Mouse (Mus musculus) C2C12 (cell line): Measurements from ENCODE around the gene 1600012H06Rik. TPM values are rescaled to one million over a fixed set of nuclear protein-coding genes. Genes with fewer than 3 reads are reported as not detected.

Source experiments
- H3K27me3 ChIP-seq: one replicate; pipeline ENCODE4 v1.6.1; 2011; ENCODE audit not compliant: control insufficient read depth, insufficient read depth, insufficient read length
- H3K36me3 ChIP-seq: one replicate; pipeline ENCODE4 v1.6.1; 2011; ENCODE audit not compliant: control insufficient read depth, insufficient read depth
- H3K4me3 ChIP-seq: one replicate; pipeline ENCODE4 v1.5.1; 2011; ENCODE audit warnings: mild to moderate bottlenecking, control low read depth; ENCODE audit not compliant: poor library complexity, insufficient read depth, severe bottlenecking
- H3K79me2 ChIP-seq: one replicate; pipeline ENCODE4 v1.6.1; 2011; ENCODE audit not compliant: control insufficient read depth, insufficient read depth
- H3K79me3 ChIP-seq: one replicate; pipeline ENCODE4 v1.6.1; 2011; ENCODE audit warnings: low read depth, control low read depth
- H3ac ChIP-seq: one replicate; pipeline ENCODE3; 2011; ENCODE audit warnings: low read depth; ENCODE audit not compliant: control insufficient read depth, insufficient read length
- CEBPB ChIP-seq: IDR thresholded peaks from one replicate; pipeline ENCODE4 v1.6.1; 2011; ENCODE audit warnings: low read depth, mild to moderate bottlenecking, control low read depth, moderate library complexity
- CTCF ChIP-seq: IDR thresholded peaks from one replicate; pipeline ENCODE4 v1.5.1; 2011; ENCODE audit not compliant: control insufficient read depth, insufficient read depth, insufficient read length
- FOSL1 ChIP-seq: IDR thresholded peaks from one replicate; pipeline ENCODE4 v1.8.0; 2011; ENCODE audit warnings: mild to moderate bottlenecking, low read length; ENCODE audit not compliant: poor library complexity, insufficient read depth, severe bottlenecking
- MAX ChIP-seq: IDR thresholded peaks from one replicate; pipeline ENCODE4 v1.6.1; 2011; ENCODE audit warnings: mild to moderate bottlenecking, control low read depth
- MYOD1 ChIP-seq: IDR thresholded peaks from one replicate; pipeline ENCODE4 v1.6.1; 2011; ENCODE audit warnings: low read depth; ENCODE audit not compliant: control insufficient read depth, insufficient read length
- MYOG ChIP-seq: IDR thresholded peaks from one replicate; pipeline ENCODE4 v1.6.1; 2011; ENCODE audit not compliant: control insufficient read depth, insufficient read length; ENCODE audit errors: extremely low read depth
- USF1 ChIP-seq: IDR thresholded peaks from one replicate; pipeline ENCODE4 v1.6.1; 2011; ENCODE audit warnings: low read depth, mild to moderate bottlenecking, control low read depth, moderate library complexity
- polyA plus RNA-seq: library from polyadenylated mRNA; unstranded; fragments of >200 nt; fragmentation: generic; extraction: Trizol; gene quantifications from one replicate; pipeline ENCODE4 v1.2.1, GENCODE M21; 2012; ENCODE audit warnings: missing spikeins

Gene 1600012H06Rik
- polyA plus RNA-seq, 1 experiment = 10.3 TPM

DNA sequence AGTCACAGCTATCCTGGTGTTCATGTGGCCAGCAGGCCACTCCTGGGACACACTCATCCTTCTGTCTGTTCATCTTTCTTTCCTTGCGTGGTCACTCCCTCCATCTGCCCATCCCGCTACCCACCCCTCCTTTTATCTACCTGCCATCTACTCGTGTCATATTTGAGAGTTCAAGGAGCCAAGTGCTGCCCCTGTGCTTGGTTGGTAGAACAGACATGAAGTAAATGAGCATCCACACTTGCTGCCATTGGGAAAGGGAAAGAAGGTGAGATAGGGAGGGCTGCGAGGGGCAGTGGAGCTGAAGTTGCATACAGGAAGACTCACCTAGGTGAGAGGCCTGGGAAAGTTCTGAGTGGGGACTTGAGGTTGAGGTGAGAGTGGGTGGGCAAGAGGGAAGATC is 28.6 kb upstream of the 1600012H06Rik start:
- TF ChIP-seq FOSL1 (no peak), CEBPB (no peak), USF1 (no peak), MAX (no peak), MYOG (no peak), MYOD1 (no peak), CTCF (no peak)
- Histone ChIP-seq H3K27me3 (peaks cover 8% of the 10 kb centered on the region), H3ac (no peak overlapping the region), H3K79me3 (no peaks in the 10 kb centered on the region), H3K4me3 (no peak overlapping the region), H3K36me3 (no peaks in the 10 kb centered on the region), H3K79me2 (no peaks in the 10 kb centered on the region)

DNA sequence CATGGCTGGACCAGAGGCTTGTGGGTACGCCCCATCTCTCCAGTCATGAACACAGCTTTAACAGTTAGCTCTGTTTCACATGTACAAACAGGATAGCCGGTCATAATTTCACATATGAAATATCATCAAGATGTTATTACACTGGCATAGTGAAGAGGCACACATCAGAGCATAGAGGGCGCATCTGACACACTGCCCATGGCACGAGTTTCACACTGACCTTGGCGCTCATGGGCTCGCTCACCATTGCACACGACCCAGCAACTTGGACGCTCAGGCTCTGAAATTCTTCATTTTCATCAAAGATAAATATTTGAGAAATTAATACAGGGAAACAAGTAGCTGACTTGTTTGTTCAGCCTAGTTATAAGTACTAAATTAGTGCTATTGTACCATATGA is 25.1 kb upstream of the 1600012H06Rik start:
- TF ChIP-seq USF1 (no peak), CEBPB (no peak), MYOD1 (no peak), MAX (no peak), CTCF (no peak), FOSL1 (no peak), MYOG (no peak)
- Histone ChIP-seq H3K79me2 (no peaks in the 10 kb centered on the region), H3K36me3 (no peaks in the 10 kb centered on the region), H3ac (no peak overlapping the region), H3K27me3 (peaks cover 27% of the 10 kb centered on the region), H3K79me3 (no peaks in the 10 kb centered on the region), H3K4me3 (no peak overlapping the region)

DNA sequence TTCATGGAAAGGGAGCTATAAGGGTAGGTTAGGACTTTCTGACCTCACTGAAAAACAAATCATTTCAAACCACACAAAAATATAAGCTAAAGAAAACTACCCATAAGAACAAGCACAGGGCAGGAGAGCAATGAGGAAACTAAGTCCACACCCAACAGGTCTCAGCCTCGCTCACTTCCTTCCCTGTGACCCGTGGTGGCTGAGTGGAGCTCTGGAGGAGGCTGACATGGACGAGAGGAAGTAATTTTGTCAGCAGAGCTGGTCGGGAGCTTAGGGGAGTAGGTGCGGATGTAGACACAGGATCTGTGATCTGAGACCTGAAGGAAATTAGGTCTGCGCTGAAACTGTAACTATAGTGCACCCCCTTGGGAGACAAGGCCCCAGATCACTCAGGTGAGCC is 21.4 kb upstream of the 1600012H06Rik start:
- Histone ChIP-seq H3K4me3 (no peak overlapping the region), H3K27me3 (peaks cover 36% of the 10 kb centered on the region), H3K36me3 (no peaks in the 10 kb centered on the region), H3K79me2 (no peaks in the 10 kb centered on the region), H3ac (no peak overlapping the region), H3K79me3 (no peaks in the 10 kb centered on the region)
- TF ChIP-seq MYOG = no peak
- no peak for TF ChIP-seq CTCF
- TF ChIP-seq FOSL1 = no peak
- no peak for TF ChIP-seq CEBPB
- no peak for TF ChIP-seq USF1
- no peak for TF ChIP-seq MYOD1
- no peak for TF ChIP-seq MAX

- TF ChIP-seq MYOG (no peak), MYOD1 (no peak), FOSL1 (no peak), MAX (no peak), CTCF (no peak), USF1 (no peak), CEBPB (no peak)
- Histone ChIP-seq H3K79me2 (no peaks in the 10 kb centered on the region), H3ac (no peak overlapping the region), H3K79me3 (no peaks in the 10 kb centered on the region), H3K4me3 (no peak overlapping the region), H3K27me3 (peaks cover 10% of the 10 kb centered on the region), H3K36me3 (no peaks in the 10 kb centered on the region)
Measured at GRCm38 (mm10) chr17:14927644-14928218, 15.3 kb upstream of the 1600012H06Rik start.

- no peak for TF ChIP-seq MYOG
- no peak for TF ChIP-seq FOSL1
- TF ChIP-seq CTCF = no peak
- no peak for TF ChIP-seq CEBPB
- no peak for TF ChIP-seq MAX
- no peak for TF ChIP-seq USF1
- no peak for TF ChIP-seq MYOD1
- Histone ChIP-seq H3K4me3 (no peak overlapping the region), H3ac (no peak overlapping the region), H3K79me3 (no peaks in the 10 kb centered on the region), H3K36me3 (no peaks in the 10 kb centered on the region), H3K27me3 (peaks cover 4% of the 10 kb centered on the region), H3K79me2 (no peaks in the 10 kb centered on the region)
Measured at GRCm38 (mm10) chr17:14928631-14929030, 14.4 kb upstream of the 1600012H06Rik start.

GRCm38 (mm10) chr17:14930697-14931096 is 12.3 kb upstream of the 1600012H06Rik start:
- Histone ChIP-seq H3K4me3 (no peak overlapping the region), H3ac (no peak overlapping the region), H3K79me3 (no peaks in the 10 kb centered on the region), H3K79me2 (no peaks in the 10 kb centered on the region), H3K36me3 (no peaks in the 10 kb centered on the region), H3K27me3 (no peaks in the 10 kb centered on the region)
- no peak for TF ChIP-seq USF1
- no peak for TF ChIP-seq FOSL1
- no peak for TF ChIP-seq MAX
- no peak for TF ChIP-seq CTCF
- TF ChIP-seq MYOD1 = no peak
- no peak for TF ChIP-seq MYOG
- TF ChIP-seq CEBPB = no peak
